Mouse (Mus musculus) bone marrow macrophage, adult 2 months (primary cell): ENCODE data around the gene Ccdc36.

Experiments
- CTCF ChIP-seq: IDR thresholded peaks from 2 replicates; pipeline ENCODE4 v1.5.1; 2012; ENCODE audit warnings: low read depth, mild to moderate bottlenecking, low read length, moderate library complexity
- POLR2A ChIP-seq: IDR thresholded peaks from 2 replicates; pipeline ENCODE4 v1.6.1; 2012; ENCODE audit warnings: mild to moderate bottlenecking, low read depth, low read length, borderline replicate concordance

DNA sequence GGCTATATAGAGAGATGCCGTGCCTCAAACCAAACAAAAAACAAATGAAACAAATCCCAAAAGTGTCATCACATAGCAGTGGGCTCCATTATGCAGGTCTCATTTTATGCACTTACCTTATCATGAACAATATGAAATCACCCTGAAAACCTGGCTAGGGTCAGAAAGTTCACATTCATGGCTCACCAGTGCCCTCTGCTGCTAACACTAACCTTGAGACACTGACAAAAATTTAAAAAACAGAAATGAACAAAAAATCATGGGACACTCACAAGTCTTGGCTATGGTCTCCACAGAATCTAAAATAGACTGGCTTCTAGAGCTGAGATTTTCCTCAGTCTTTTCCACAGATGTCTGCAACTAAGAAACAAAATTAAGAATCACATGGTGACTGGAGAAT lies 16.1 kb downstream of the Ccdc36 start:
- no peak for TF ChIP-seq CTCF
- no peak for TF ChIP-seq POLR2A
